Mouse (Mus musculus) cerebellum, adult 9-10 months (tissue): Measurements from ENCODE around the gene Id1.
A peak's percentile ranks its signal among the peaks of the same experiment; 100 is the strongest.

ENCODE experiments used
- DNase-seq: peaks from one replicate; pipeline ENCODE4 v3.0.0; 2022

Id1 gene

DNA sequence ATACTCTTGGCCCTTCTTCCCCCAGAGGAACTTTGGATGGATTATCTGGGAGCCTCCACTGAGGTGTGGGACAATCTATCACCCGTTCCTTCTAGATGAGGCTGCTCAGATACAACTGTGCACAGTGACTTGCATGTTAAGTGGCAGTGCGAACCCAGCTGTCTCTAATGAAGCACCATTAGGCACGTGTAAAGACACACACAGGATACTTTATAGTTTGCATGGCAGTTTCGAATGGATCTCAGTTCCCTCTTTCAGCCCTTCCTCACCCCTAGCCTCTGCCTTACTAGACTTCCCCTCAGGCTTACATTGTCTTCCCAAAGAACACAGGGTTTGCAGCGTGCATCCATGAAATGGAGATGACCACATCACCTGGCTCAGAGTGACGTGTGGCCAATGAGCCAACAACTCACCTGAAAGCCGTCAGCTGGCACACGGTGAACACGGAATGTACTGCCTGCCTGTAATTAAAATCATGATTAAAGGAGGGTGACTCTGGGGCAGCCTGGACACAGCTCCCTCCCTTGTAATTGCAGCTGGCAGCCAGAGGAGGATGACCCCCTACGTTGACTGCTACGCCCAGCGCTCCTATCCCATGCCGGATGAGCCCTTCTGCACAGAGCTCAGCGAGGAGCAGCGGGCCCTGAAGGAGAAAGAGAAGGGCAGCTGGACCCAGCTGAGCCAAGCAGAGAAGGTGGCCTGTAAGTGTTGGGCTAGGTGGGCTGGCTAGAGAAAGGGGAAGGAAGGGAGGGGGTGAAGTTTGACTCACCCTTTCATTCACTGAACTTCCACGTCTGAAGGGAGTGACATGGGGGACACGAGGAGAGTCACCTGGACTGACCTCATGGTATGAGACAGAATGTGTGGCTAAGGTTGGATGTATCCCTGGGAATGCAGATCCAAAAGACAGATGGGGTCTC, 20.7 kb downstream of the Id1 start:
- DNase-seq, result no peak

- DNase-seq, result peak; percentile 81
Measured at GRCm38 (mm10) chr2:152757478-152757877, 21.4 kb downstream of the Id1 start.

DNA sequence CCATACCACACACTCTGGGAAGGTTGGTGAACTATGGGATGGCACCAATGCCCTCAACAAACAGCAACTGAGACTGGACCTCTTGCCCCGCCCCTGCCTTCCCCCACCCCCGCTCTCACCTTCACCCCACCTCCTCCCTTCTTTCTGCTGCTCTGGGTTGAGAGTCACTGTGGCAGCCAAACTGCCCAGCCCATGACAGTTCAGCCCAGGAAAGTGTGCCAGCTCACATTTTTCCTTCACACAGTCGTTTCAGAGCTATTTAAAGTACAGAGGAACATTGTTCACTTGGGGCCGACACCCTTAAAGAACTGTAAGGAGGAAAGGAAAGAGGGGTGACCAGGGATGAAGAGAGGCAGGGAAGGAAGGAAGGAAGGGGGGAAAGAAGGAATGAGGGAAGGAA, 22.3 kb downstream of the Id1 start:
- no peak for DNase-seq

- DNase-seq, result no peak
Measured at GRCm38 (mm10) chr2:152763310-152763709, 27.3 kb downstream of the Id1 start.

DNA sequence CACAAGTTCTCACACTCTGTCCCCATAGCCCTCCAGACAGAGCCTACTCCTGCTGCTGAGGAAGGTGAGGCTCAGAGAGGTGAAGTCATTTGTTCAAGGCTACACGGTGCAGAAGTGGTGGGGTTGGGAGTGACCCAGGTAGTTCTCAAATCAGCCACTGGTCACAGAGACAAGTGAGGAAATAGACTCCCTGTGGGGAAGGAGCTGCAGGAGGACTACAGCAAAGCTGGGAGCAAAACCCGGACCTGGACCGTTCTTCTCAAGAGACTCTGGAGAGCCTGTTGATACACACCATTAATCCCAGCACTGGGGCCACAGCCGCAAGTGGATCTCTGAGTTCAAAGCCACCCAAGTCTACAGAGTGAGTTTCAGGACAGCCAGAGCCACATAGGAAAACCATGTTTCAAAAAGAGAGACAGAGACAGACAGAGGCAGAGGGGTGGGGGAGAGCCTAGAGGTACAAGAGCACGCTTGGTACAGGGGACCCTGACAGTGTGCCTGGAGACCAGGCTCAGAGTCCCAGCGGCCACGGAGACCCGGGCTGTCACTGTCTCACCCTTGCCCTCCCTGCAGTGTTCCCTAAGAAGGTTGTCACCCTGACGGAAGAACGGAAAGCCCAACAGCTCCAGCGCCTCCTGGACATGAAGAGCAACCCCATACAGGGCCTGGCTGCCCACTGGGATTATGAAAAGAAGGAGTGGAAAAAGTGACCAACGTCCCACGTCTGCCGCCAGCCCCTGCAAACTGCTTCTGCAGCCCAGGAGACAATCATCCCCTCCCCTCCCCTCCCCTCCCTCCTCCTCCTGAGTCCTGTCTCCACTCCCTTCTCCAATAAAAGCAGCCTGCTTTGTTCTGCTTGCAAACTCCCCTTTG, 28.4 kb downstream of the Id1 start:
- no peak for DNase-seq

GRCm38 (mm10) chr2:152765045-152765674, 29.1 kb downstream of the Id1 start:
- no peak for DNase-seq

- peak; percentile 90 for DNase-seq
Measured at GRCm38 (mm10) chr2:152766387-152767123, 30.5 kb downstream of the Id1 start.

DNA sequence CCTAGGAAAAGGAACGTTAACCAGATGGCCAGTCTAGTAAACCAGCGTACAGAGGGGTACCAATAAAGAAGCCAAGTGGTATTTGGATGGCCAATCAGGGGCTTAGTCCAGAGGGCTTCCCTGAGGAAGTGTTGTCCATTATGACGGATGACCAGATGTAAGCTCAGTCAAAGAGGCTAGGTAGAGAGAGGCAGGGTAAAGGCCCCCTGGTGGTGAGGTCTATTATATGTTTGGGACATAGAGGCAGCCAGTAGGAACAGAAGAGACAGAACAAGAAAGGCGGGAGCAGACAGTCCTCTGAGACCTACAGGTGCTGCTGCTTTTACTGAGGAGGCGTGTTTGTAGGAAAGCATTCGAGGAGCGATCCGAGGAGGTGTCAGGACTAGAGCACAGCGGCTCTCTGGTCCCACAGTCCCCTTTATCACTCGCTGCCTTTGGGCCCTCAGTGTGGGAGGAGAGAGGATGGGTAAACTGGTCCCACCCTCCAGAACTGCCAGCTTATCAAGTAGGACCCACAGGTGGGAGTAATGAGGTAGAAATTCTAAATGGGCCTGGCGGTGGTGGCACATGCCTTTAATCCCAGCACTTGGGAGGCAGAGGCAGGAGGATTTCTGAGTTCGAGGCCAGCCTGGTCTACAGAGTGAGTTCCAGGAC, 31.7 kb downstream of the Id1 start:
- DNase-seq, result peak; percentile 69

DNA sequence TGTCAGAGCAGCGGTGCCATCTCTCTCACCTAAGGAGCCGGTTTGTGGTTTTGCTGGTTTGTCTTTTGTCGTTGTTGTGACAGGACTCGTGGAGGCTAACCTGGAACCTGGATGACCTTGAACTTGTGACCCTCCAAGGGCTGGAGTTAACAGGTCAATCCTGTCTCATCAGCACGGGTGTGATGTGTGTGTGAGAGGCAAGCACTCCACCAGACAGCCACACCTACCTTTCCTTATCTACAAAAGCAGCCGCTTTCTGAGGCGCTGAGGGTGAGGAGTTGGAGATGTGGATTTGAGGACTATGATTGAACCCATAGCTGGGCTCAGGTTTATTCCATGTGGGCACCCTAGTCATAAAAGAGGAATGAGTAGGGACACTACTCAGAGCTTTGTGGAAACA, 33.6 kb downstream of the Id1 start:
- DNase-seq, result no peak

DNA sequence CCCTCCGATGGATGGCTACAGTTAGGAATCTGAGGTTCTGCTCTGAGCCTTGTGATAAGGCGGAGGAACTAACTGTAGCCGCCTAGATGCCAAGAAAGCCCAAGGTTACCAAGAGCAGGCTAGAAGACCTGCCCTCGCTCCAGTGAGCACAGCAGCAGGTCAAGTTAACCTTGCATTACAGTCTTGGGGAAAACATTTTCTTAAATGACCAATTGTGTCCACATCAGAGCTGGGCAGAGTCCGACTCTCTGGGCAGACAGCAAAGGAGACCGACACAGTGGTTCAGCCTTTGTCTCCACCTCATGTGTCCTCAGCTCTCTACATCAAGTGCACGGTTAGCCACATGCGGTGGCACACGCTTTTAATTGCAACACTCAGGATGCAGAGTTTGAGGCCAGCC, 35.5 kb downstream of the Id1 start:
- no peak for DNase-seq

- no peak for DNase-seq
Measured at GRCm38 (mm10) chr2:152772231-152772630, 36.2 kb downstream of the Id1 start.

GRCm38 (mm10) chr2:152775357-152775756, 39.3 kb downstream of the Id1 start:
- no peak for DNase-seq

DNA sequence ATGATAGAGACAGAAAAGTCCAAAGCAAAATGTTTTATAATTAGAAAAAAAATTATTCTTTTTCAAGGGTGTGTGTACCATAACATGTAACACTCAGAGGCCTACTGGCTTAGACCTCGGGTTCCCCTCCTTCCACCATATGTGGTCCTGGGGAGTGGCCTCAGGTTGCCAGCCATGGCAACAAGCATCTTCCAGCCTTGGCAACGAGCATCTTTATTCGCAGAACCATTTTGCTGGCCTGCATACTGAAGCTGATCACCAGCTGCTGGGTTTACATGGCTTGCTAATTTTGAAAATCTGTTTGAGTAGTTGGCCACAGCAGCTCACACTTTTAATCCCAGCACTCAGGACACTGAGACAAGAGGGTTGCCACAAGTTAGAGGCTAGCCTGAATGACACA, 40.0 kb downstream of the Id1 start:
- DNase-seq, result no peak

DNA sequence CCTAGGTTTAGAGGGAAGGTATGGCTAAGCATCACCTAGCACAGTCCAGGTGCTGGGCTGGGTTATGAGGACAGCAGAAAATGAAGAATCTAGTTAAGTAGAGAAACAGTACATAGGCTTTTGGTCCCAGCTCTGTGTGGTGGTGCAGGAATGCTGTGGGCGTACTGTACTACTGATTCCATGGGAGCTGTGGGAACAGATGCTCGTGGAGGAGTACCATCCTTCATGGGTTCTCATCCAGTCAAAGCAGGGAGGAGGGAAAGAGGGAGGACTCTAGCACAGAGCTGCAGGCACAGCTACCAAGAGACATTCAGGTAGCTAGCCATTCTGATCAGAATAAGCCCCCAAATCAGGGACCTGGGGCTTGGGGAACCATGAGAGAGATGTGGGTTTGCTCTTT, 40.4 kb downstream of the Id1 start:
- no peak for DNase-seq

GRCm38 (mm10) chr2:152777081-152777480, 41.0 kb downstream of the Id1 start:
- DNase-seq, result no peak

GRCm38 (mm10) chr2:152780466-152780865, 44.4 kb downstream of the Id1 start:
- DNase-seq, result no peak

DNA sequence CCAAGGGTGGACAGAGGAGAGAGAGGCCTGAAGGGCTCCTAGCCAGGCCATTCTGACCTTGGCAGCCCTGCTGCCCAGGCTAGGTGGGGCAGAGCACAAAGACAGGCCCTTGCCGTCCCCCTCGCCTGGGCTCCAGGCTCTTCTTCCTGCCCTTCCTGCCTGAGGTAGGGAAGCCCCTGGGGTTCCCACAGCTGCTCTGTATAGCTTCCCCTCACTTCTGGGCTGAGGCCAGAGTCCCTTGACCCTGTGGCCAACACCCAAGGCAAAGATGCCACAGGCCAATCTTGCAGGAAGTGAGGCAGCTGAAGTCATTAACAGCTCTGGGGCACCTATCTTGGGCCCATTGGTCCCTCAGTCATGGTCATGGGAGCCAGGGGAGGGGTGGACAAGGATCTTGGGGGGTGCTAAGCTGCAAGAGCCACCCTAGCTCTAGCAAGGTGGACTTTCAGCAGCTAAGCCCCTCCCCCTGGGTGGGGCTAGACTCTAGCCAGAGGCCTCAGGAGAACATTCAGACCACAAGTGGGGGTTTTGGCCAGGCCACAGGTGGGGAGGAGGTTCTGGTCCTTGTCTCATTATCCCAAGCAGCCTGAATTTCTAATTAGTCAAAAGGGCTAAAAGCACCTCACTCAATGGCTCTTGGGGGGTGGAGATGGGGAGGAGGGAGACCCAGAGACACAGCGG, 45.1 kb downstream of the Id1 start:
- no peak for DNase-seq

DNA sequence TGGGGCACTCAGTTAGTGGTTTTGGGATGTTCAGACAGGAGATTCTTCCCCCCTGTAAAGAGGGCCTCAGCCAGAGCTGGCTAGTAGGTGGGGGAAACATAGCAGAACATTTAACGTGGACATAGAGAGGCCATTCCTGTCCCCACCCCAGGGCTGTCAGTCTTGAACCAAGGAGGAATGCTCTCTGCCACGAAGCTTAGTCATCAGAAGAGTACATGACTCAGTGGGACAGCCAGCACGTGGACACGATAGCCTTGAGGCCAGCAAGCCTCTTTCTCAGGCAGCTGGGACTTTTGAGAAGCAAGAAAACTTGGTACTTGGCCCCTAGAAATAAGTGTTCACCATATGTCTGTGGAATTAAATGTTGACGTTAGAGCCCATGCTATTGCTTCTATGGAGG, 46.6 kb downstream of the Id1 start:
- no peak for DNase-seq

DNA sequence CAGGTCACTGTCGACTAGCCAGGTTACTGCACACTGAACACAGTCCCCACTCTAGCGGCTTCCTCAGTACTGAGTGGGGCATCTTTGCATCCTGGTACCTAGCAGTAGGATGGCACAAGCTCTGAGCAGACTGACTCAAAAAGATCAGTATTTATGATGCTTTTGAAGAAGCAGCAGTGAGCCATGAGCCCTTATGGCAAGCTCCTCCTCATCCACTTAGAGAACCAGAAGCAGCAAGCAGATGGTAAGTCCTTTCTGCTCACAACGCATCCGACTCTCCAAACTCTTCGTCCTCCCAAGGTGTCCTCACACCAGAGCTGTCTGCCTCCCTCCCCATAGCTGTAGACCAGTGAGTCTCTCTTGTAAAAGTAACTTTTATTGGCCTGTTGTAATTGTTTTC, 47.2 kb downstream of the Id1 start:
- no peak for DNase-seq

DNA sequence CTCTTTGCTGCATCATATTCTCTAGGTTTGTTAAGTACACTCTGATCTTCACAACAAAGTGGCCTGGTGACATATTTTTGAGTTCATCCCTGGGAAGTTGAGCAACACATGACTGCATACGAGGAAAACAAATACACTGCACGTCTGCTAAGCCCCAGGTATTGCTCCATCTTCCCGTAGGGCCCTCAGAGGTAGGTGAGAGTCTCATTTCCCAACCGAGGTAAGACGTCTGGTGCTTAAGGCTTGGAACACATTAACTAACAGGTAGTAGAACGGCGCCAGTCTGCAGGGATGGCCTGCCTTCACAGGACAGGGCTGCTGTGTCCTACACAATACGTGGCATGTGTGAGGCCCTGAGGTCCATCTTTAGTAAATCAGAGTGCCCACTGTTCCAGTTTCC, 48.6 kb downstream of the Id1 start:
- DNase-seq, result no peak
